Mouse (Mus musculus): Measurements from ENCODE around the gene Tcf7l2. TPM values are rescaled to one million over a fixed set of nuclear protein-coding genes. Genes with fewer than 3 reads are reported as not detected.

Tcf7l2 gene
- polyA plus RNA-seq, 1 experiment from 2014 or later: 41.7 TPM

GRCm38 (mm10) chr19:55743001-55743556 lies 1.5 kb downstream of the Tcf7l2 start:
- WGBS: 1% methylated on average over 26 of the region's 38 CpGs
- Histone ChIP-seq H3K4me3 (ENCODE audit: low read depth, low read length) (peak overlapping the region; percentile 84), H3K36me3 (ENCODE audit: control insufficient read depth, insufficient read depth, low read length) (no peaks in the 10 kb centered on the region), H3K4me1 (replicated peaks; ENCODE audit: control insufficient read depth, insufficient read depth) (peaks cover 9% of the 10 kb centered on the region), H3K4me2 (replicated peaks; ENCODE audit: low read depth) (peak overlapping the region; percentile 86), H3K9ac (ENCODE audit: low read length) (peak overlapping the region; percentile 98), H3K27ac (replicated peaks) (peak overlapping the region; percentile 99), H3K9me3 (ENCODE audit: control insufficient read depth, low read length) (no peaks in the 10 kb centered on the region), H3K27me3 (ENCODE audit: control insufficient read depth, insufficient read depth, low read length) (no peaks in the 10 kb centered on the region)
- DNase-seq (ENCODE audit: low spot score) (no peak), ATAC-seq (ENCODE audit: low FRiP score, low TSS enrichment) (peak; percentile 14; the same call in 1 of the 2 replicates)
- TF ChIP-seq CTCF (IDR thresholded peaks at IDR 0.05; ENCODE audit: low read depth) (no peak), EP300 (optimal IDR thresholded peaks at IDR 0.05) (no peak)

GRCm38 (mm10) chr19:55743557-55744441 lies 2.2 kb downstream of the Tcf7l2 start:
- peak overlapping the region; percentile 98 for H3K9ac ChIP-seq (ENCODE audit: low read length)
- H3K4me2 ChIP-seq (replicated peaks; ENCODE audit: low read depth): peak overlapping the region; percentile 86
- H3K27ac ChIP-seq (replicated peaks): peak overlapping the region; percentile 99
- ATAC-seq (ENCODE audit: low FRiP score, low TSS enrichment): peak; percentile 63
- peaks cover 9% of the 10 kb centered on the region for H3K4me1 ChIP-seq (replicated peaks; ENCODE audit: control insufficient read depth, insufficient read depth)
- 1% methylated on average over 45 of the region's 47 CpGs for WGBS
- peak; percentile 83 for DNase-seq (ENCODE audit: low spot score)
- H3K9me3 ChIP-seq (ENCODE audit: control insufficient read depth, low read length): no peaks in the 10 kb centered on the region
- H3K27me3 ChIP-seq (ENCODE audit: control insufficient read depth, insufficient read depth, low read length): no peaks in the 10 kb centered on the region
- H3K36me3 ChIP-seq (ENCODE audit: control insufficient read depth, insufficient read depth, low read length): no peaks in the 10 kb centered on the region
- TF ChIP-seq EP300 (optimal IDR thresholded peaks at IDR 0.05) (no peak), CTCF (IDR thresholded peaks at IDR 0.05; ENCODE audit: low read depth) (no peak)
- peak overlapping the region; percentile 84 for H3K4me3 ChIP-seq (ENCODE audit: low read depth, low read length)

GRCm38 (mm10) chr19:55744576-55745191 lies 3.1 kb downstream of the Tcf7l2 start:
- H3K36me3 ChIP-seq (ENCODE audit: control insufficient read depth, insufficient read depth, low read length): no peaks in the 10 kb centered on the region
- no peaks in the 10 kb centered on the region for H3K9me3 ChIP-seq (ENCODE audit: control insufficient read depth, low read length)
- ATAC-seq (ENCODE audit: low FRiP score, low TSS enrichment) (no peak), DNase-seq (ENCODE audit: low spot score) (peak; percentile 38)
- peak overlapping the region; percentile 84 for H3K4me3 ChIP-seq (ENCODE audit: low read depth, low read length)
- H3K4me2 ChIP-seq (replicated peaks; ENCODE audit: low read depth): peak overlapping the region; percentile 86
- H3K4me1 ChIP-seq (replicated peaks; ENCODE audit: control insufficient read depth, insufficient read depth): peaks cover 9% of the 10 kb centered on the region
- 0 out of 2 replicates have a peak, but pooled peaks have one; percentile 33 for TF ChIP-seq CTCF (IDR thresholded peaks at IDR 0.05; ENCODE audit: low read depth)
- no peak for TF ChIP-seq EP300 (optimal IDR thresholded peaks at IDR 0.05)
- no peaks in the 10 kb centered on the region for H3K27me3 ChIP-seq (ENCODE audit: control insufficient read depth, insufficient read depth, low read length)
- peak overlapping the region; percentile 98 for H3K9ac ChIP-seq (ENCODE audit: low read length)
- 7% methylated on average over 21 of the region's 21 CpGs for WGBS
- peak overlapping the region; percentile 61 for H3K27ac ChIP-seq (replicated peaks)

GRCm38 (mm10) chr19:55745192-55745578 lies 3.6 kb downstream of the Tcf7l2 start:
- no peaks in the 10 kb centered on the region for H3K36me3 ChIP-seq (ENCODE audit: control insufficient read depth, insufficient read depth, low read length)
- H3K9ac ChIP-seq (ENCODE audit: low read length): peak overlapping the region; percentile 98; the same call in 1 of the 2 replicates
- no peak for ATAC-seq (ENCODE audit: low FRiP score, low TSS enrichment)
- H3K27me3 ChIP-seq (ENCODE audit: control insufficient read depth, insufficient read depth, low read length): no peaks in the 10 kb centered on the region
- no peaks in the 10 kb centered on the region for H3K9me3 ChIP-seq (ENCODE audit: control insufficient read depth, low read length)
- H3K4me2 ChIP-seq (replicated peaks; ENCODE audit: low read depth): peak overlapping the region; percentile 86
- H3K4me1 ChIP-seq (replicated peaks; ENCODE audit: control insufficient read depth, insufficient read depth): peaks cover 9% of the 10 kb centered on the region
- no peak for TF ChIP-seq EP300 (optimal IDR thresholded peaks at IDR 0.05)
- TF ChIP-seq CTCF (IDR thresholded peaks at IDR 0.05; ENCODE audit: low read depth): no peak
- 31% methylated on average over 9 of the region's 9 CpGs for WGBS
- no peak overlapping the region for H3K27ac ChIP-seq (replicated peaks)
- peak overlapping the region; percentile 84 for H3K4me3 ChIP-seq (ENCODE audit: low read depth, low read length)
- no peak for DNase-seq (ENCODE audit: low spot score)

- Histone ChIP-seq H3K4me3 (ENCODE audit: low read depth, low read length) (no peak overlapping the region), H3K9ac (ENCODE audit: low read length) (no peak overlapping the region), H3K27me3 (ENCODE audit: control insufficient read depth, insufficient read depth, low read length) (no peaks in the 10 kb centered on the region), H3K36me3 (ENCODE audit: control insufficient read depth, insufficient read depth, low read length) (no peaks in the 10 kb centered on the region), H3K27ac (replicated peaks) (no peak overlapping the region), H3K9me3 (ENCODE audit: control insufficient read depth, low read length) (no peaks in the 10 kb centered on the region), H3K4me2 (replicated peaks; ENCODE audit: low read depth) (no peak overlapping the region), H3K4me1 (replicated peaks; ENCODE audit: control insufficient read depth, insufficient read depth) (peaks cover 9% of the 10 kb centered on the region)
- ATAC-seq (ENCODE audit: low FRiP score, low TSS enrichment) (no peak), DNase-seq (ENCODE audit: low spot score) (no peak)
- no peak for TF ChIP-seq EP300 (optimal IDR thresholded peaks at IDR 0.05)
- TF ChIP-seq CTCF (IDR thresholded peaks at IDR 0.05; ENCODE audit: low read depth): no peak
- WGBS: 37% methylated on average over 5 of the region's 5 CpGs
Observed at GRCm38 (mm10) chr19:55746241-55746640, 4.6 kb downstream of the Tcf7l2 start.

All from stomach, postnatal 0 days (tissue).